Mouse (Mus musculus): ENCODE measurements around the gene Tnk2.

The Tnk2 gene

GRCm38 (mm10) chr16:32643661-32644061 lies at the start of gene Tnk2:
Gene Tnk2, plus strand, starts transcription at chr16:32643874.
- peak; percentile 90 for DNase-seq (ENCODE audit: low read depth, low spot score)

GRCm38 (mm10) chr16:32593916-32594315 lies 49.8 kb upstream of the Tnk2 start:
- peak; percentile 60 for DNase-seq (ENCODE audit: low read depth, low spot score)

- DNase-seq (ENCODE audit: low read depth, low spot score), result no peak
Measured at GRCm38 (mm10) chr16:32594701-32595100, 49.0 kb upstream of the Tnk2 start.

GRCm38 (mm10) chr16:32595142-32595855 lies 48.4 kb upstream of the Tnk2 start:
- DNase-seq (ENCODE audit: low read depth, low spot score), result no peak

DNA sequence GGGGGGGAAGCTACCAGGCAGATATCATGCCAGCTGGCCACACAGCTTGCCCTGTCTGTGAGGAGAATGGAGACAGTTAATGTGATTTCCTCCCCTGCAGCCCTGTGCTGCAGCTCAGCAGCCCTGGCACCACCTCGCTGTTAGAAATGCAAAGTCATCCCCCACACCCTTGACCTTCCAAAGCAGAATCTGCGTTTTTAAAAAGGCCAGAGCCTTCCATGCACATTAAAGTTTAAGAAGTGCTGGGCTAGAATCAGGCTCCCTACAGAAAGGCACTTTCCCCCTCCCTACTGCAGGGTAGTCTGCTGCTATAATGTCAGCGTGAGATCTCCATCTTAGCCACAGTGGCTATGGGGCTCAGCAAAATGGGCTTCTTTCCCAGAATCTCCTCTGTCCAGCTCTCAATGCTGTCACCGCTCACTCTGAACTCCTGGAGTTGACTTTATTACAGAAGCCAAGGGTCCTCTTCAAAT lies 45.7 kb upstream of the Tnk2 start:
- DNase-seq (ENCODE audit: low read depth, low spot score), result no peak

DNA sequence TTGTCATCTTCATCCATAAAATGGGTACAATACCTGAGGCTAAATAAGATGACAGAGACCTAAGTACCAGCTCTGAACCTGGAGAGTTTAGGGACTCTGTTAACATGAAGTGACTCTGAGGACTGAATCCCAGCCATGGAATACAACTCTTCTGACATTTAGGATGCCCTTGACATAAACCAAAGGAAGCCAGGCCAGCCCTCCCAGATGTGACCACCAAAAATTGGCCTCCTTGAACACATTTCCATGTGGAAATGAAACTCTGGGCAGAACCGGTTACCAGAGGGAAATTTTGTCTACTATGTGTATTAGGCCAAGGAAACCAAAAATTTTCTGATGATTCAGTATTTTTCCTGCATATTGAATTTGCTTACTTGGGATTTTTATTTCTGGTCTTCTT lies 44.5 kb upstream of the Tnk2 start:
- DNase-seq (ENCODE audit: low read depth, low spot score), result no peak

DNA sequence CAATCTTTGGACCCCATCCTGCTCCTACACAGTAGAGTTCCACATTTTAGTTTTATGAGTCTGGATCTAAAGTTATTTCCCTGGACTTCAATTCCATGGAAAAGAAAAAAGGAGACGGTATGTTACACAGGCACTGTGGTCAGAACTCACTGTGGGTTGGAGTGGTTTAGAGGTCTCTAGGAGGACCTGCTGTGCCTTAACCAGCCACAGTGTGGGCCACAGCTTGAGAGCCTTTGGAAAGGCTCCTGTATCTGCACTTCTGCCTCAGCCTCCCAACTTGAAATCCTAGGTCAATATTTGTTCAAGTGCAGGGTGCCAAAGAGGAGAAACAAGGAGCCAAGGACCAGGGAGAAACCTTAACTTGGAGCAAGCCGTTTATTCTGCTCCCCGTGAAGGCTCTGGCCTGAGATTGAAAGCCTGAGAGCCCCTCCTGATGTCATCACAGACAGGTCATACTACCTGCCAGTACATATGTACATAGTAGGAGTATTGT lies 41.4 kb upstream of the Tnk2 start:
- DNase-seq (ENCODE audit: low read depth, low spot score), result no peak

DNA sequence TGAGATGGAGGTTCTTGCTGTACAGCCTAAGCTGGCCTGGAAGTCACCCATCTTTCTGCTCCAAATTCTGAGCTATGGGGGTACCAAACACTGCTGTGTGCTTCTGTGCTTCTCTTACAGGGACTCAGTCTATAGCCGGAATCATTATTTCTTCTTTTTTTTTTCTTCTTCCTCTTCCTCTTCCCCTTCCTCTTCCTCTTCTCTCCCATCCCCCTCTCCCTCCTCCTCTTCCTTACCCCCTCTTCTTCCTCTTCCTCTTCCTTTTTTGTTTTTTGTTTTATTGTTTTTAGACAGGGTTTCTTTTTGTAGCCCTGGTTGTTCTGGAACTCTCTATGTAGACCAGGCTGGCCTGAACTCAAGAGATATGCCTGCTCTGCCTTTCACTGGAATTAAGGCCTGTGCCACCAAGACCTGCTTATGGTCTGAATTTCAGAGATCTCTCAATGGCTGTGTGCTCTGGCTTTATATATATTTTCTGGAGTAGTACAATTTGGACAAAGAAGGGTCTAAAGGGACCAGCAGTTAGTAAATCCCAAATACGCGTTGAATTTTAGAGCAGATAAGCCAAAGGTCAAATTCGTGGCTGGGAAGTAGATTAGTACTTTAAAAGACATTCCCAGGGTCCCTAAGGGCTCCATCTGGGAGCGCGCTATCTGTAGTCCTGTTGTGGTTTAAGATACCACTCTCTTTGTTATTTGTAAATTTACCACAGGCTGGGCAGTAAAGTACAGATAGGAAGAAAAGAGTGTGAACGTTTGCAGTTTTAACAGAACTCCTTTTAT lies 35.9 kb upstream of the Tnk2 start:
- no peak for DNase-seq (ENCODE audit: low read depth, low spot score)

DNA sequence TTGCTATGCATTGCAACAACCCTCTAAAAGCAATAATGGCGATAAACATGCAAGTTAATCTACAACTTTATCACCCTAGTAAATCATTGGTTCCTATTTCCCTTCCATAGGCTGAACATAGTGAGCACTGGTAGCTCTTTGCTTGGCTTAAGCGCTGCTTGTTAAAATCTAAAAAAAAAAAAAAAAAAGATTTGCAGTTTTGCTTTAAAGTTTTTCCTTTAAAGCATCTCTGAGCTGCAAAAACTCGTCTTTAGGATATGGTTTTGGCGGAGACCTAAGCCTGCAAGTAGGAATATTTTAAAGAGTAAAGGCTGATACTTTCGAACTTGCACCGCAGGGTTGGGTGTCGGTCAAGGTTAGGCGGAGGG lies 35.3 kb upstream of the Tnk2 start:
- DNase-seq (ENCODE audit: low read depth, low spot score), result no peak

- peak; percentile 99 for DNase-seq (ENCODE audit: low read depth, low spot score)
Measured at GRCm38 (mm10) chr16:32608712-32609400, 34.8 kb upstream of the Tnk2 start, which contains the start of gene Tfrc. Gene Tfrc, plus strand, starts transcription at chr16:32608920.

DNA sequence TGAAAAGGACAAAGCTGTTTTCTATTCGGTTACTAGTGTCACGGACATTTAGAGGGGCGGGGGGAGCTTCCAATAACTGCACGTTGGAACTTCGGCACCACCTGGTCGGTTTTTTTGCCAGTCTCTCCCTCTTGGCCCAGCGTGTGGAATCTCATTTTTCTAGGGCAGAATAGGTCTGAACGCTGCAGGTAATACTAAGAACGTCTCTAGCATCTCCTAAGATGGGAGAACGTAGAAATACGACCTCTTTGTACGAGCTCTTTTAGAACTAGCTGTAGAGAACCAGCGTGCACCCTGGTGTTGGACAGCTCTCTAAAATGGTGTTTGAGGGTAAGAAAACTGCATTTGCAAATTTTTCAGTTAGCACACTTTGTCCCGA lies 34.3 kb upstream of the Tnk2 start:
- DNase-seq (ENCODE audit: low read depth, low spot score), result peak; percentile 44

DNA sequence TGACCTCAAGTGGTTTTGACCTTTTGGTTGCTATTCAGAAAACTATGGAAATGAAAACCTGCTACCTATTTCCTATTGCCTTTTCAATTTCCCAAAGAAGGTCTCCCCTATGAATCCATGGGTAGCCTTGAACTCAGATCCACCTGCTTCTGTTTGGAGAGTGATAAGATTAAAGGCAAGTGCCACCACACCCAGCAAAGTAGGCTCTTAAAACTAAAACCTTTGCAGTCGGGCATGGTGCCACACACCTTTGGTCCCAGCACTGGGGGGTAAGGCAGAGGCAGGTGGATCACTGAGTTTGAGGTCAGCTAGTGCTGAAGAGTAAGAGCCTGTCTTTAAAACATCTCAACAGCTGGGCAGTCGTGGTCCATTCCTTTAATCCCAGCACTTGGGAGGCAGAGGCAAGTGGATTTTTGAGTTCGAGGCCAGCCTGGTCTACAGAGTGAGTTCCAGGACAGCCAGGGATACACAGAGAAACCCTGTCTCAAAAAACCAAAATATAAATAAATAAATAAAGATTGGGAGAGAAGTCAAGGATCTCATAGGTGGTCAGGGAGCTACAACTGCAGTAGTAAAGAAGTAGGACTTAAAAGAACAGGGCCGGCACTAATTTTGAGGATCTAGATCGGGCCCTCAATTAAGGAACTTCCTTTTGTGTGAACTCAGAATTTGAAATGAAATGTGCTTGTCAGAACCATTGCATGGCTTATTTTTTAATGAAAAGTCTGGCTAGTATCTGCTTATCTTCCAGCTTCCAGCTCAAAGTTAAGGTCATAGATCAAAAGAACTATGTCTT lies 33.0 kb upstream of the Tnk2 start:
- peak; percentile 13 for DNase-seq (ENCODE audit: low read depth, low spot score)

DNA sequence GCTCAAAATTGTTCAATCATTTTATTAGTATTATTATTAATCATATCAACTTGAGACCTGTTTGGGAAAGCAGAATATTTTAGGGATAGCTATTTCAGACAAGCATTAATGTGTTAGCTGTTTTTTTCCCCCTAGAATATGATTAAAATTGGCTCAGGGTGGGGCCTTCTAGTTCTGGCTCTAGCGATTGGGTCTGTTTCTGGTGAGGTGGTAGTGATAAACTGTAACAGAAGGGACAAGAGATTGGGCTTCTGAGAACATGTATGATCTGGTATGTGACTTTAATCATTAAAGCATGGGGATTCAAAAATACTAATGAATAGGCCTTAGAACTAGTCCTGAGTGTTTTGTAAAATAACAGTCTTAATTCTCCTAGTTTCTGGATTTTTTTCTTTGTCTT lies 31.6 kb upstream of the Tnk2 start:
- no peak for DNase-seq (ENCODE audit: low read depth, low spot score)

DNA sequence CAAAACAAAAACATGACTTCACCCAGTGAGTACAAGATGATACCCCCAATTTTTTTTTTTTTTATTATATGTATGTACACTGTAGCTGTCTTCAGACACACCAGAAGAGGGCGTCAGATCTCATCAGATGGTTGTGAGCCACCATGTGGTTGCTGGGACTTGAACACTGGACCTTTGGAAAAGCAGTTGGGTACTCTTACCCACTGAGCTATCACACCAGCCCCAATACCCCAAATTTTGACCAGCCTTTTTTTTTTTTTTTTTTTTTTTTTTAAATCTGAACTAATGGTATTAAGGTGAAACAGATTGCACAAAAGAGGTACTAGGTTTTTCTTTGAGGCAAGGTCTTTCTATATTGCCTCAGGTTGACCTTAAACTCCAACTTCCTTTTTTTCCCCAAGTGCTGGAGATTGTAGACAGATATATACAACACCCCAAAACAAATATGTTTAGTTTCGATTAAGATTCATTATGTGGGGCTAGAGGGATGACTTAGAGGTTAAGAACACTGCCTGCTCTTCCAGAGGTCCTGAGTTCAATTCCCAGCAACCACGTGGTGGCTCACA lies 30.3 kb upstream of the Tnk2 start:
- DNase-seq (ENCODE audit: low read depth, low spot score), result no peak

- peak; percentile 54 for DNase-seq (ENCODE audit: low read depth, low spot score)
Measured at GRCm38 (mm10) chr16:32614047-32614446, 29.6 kb upstream of the Tnk2 start.

DNA sequence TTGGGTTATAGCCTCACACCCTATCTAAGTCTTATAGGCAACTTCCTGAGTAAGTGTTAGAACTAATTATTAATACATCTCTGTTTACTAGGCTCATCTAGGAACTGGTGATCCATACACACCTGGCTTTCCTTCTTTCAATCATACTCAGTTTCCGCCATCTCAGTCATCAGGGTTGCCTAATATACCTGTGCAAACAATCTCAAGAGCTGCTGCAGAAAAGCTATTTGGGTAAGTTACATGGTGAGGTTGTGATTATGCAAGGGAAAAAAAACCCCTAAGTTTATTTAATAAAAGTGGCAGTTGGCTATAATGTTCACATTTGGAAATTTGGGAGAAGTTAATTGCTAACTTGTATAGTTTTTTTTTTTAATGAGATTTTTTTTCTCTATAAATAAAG lies 24.7 kb upstream of the Tnk2 start:
- DNase-seq (ENCODE audit: low read depth, low spot score), result no peak

DNA sequence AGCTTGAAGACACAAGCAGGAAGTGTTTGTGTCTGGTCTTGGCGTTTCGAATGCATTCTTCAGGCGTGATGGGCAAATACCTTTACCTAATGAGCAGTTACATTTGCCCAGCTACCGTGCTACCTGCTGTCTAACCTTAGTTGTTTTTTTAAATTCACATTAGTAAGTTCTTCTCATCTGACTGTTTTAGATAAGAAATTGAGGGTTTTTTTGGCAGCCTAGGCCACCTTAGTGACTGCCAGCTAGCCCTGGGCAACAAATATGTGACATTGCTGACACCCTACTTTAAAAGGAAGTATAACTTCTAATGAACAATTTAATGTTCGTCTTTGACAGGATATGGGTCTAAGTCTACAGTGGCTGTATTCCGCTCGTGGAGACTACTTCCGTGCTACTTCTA lies 15.5 kb upstream of the Tnk2 start:
- no peak for DNase-seq (ENCODE audit: low read depth, low spot score)

DNA sequence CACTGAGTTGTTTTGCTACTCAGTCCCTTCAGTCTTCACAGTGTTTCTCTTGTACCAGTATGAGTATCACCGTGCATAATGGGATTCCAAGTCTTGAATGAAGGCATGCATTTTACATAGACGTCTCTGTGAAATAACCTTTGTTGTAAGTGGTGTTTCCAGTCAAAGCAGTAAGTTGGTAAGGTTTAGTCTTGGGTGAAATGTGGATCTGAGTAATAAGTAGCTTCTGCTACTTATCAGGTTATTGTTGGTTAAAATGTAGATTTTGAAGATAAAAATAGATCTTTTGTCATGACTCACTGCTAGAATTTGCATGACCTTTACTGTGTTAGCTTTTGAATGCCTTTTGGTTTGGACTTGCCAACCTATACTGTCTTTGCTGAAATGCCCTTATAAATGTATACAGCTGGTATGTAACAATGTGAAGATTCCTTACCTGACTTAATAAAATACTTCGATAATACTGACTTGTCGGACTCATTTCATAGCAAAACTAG lies 11.3 kb upstream of the Tnk2 start:
- no peak for DNase-seq (ENCODE audit: low read depth, low spot score)

DNA sequence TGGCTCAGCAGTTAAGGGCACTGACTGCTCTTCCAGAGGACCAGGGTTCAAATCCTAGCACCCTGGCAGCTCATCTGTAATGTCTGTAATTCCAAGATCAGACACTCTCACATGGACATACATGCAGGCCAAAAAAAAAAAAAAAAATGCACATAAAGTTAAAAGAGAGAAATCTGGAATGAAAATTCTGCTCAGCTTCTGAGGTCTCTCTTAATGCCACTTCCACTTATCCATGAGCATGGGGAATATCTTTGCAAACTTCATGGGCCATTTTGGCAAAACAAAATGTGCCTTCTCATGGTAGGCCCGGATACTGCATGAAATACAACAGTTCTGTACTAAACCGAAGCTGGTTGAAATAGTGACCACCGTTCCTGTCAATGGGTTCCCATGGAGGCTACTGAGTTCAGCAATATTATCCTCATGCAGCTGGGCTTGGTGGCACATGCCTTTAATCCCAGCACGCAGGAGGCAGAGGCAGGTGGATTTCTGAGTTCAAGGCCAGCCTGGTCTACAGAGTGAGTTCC lies 10.1 kb upstream of the Tnk2 start:
- no peak for DNase-seq (ENCODE audit: low read depth, low spot score)

DNA sequence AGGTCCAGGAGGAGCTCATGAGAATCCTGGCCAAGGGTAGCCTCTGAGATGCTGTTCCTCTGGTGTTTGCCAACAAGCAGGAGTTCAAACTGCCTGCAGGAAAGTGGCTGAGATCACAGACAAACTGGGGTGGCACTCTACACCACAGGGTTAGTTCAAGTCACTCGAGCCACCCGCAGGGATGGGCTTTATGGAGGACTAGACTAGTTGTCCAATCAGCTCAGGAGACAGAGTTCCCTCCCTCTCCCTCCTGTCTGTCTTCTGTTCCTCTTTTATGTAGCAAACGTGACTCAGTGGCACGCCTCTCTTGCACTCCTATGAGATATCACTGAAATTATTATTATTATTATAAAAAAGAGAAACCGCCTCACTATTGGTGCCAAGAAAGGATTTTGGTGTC lies 9.5 kb upstream of the Tnk2 start:
- DNase-seq (ENCODE audit: low read depth, low spot score), result no peak

DNA sequence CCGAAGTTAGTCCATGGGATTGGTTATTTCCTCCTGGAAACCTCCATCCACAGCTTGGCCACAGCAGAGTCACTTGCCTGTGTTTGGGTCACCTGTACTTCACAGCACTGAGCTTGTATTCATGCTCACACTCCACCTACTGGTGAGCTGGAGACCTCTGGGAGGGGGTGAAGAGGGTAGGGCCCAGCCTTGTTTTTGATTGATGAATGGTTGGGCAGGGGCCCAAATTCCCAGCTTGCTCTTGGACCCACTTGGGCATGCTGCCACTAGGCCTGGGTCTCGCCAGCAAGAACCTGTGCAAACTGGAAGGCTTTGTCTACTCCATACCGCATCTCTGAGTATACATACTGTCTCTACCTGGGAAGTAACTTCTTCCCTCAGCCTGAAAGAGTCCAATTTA lies 8.4 kb upstream of the Tnk2 start:
- DNase-seq (ENCODE audit: low read depth, low spot score), result no peak

All from CD4-positive helper T cell, adult 2 months (primary cell).